Mouse (Mus musculus) heart, embryonic 10.5 days (tissue): ENCODE results near the gene Selenov. TPM values are rescaled to one million over a fixed set of nuclear protein-coding genes. Genes with fewer than 3 reads are reported as not detected.

Experiments
- DNase-seq: peaks from one replicate; pipeline ENCODE4 v3.0.0-alpha.2; 2017; ENCODE audit warnings: low spot score
- H3K27ac ChIP-seq: fragments of 300-500 bp; sonication (generic); 2 replicates; pipeline ENCODE4 v1.5.1; 2016; ENCODE audit warnings: mild to moderate bottlenecking
- H3K27me3 ChIP-seq: fragments of 300-500 bp; sonication (generic); 2 replicates; pipeline ENCODE4 v1.6.1; 2016; ENCODE audit warnings: mild to moderate bottlenecking; ENCODE audit not compliant: poor library complexity, insufficient read depth, severe bottlenecking
- H3K36me3 ChIP-seq: fragments of 300-500 bp; sonication (generic); 2 replicates; pipeline ENCODE4 v1.6.1; 2016; ENCODE audit warnings: mild to moderate bottlenecking, moderate library complexity
- H3K4me1 ChIP-seq: fragments of 300-500 bp; sonication (generic); 2 replicates; pipeline ENCODE4 v1.6.1; 2016; ENCODE audit warnings: mild to moderate bottlenecking
- H3K4me3 ChIP-seq: fragments of 300-500 bp; sonication (generic); 2 replicates; pipeline ENCODE4 v1.5.1; 2016; ENCODE audit warnings: mild to moderate bottlenecking, moderate library complexity
- H3K9me3 ChIP-seq: fragments of 300-500 bp; sonication (generic); 2 replicates; pipeline ENCODE4 v1.6.1; 2016; ENCODE audit warnings: mild to moderate bottlenecking, moderate library complexity
- whole genome bisulfite sequencing: fragments of 180-500 bp; shearing (Covaris S2); methylation state at CpG from one replicate; pipeline ENCODE4 v1.1.7; 2016; 5-methylcytosine and 5-hydroxymethylcytosine counted together
- polyA plus RNA-seq: library from polyadenylated mRNA; unstranded; fragments of >200 nt; fragmentation: Nextera tagmentation; extraction: Ambion mirVana; gene quantifications from 2 replicates; pipeline ENCODE4 v1.2.1, GENCODE M21; 2016

The Selenov gene
- not detected in 2 replicates for polyA plus RNA-seq

GRCm38 (mm10) chr7:28290638-28291590 lies at the start of gene Selenov:
Selenov (minus strand) TSS chr7:28291186.
- Histone ChIP-seq H3K27ac (no peak within 1 kb of the TSS), H3K4me3 (peak within 1 kb of the TSS; percentile 55), H3K4me1 (peaks cover 23% of the 10 kb centered on the region), H3K36me3 (no peaks in the 10 kb centered on the region), H3K27me3 (peaks cover 92% of the 10 kb centered on the region), H3K9me3 (no peaks in the 10 kb centered on the region)
- under 1% methylated on average over 52 of the region's 52 CpGs for WGBS
- peak; percentile 79 for DNase-seq

GRCm38 (mm10) chr7:28339213-28339917 lies 48.4 kb upstream of the Selenov start:
- Histone ChIP-seq H3K27me3 (no peaks in the 10 kb centered on the region), H3K4me1 (peaks cover 25% of the 10 kb centered on the region), H3K27ac (peak overlapping the region; percentile 95), H3K36me3 (peaks cover 12% of the 10 kb centered on the region; the same call in 1 of the 2 replicates), H3K4me3 (peak overlapping the region; percentile 84), H3K9me3 (no peaks in the 10 kb centered on the region)
- no peak for DNase-seq
- WGBS, result 76% methylated on average over 19 of the region's 19 CpGs

- under 1% methylated on average over 77 of the region's 77 CpGs for WGBS
- Histone ChIP-seq H3K36me3 (peaks cover 17% of the 10 kb centered on the region), H3K4me1 (peaks cover 25% of the 10 kb centered on the region), H3K4me3 (peak within 1 kb of the TSS; percentile 84), H3K9me3 (no peaks in the 10 kb centered on the region), H3K27ac (peak within 1 kb of the TSS; percentile 95), H3K27me3 (no peaks in the 10 kb centered on the region)
- DNase-seq, result peak; percentile 98
Measured at GRCm38 (mm10) chr7:28338108-28338998, 47.4 kb upstream of the Selenov start, which contains the start of gene Supt5. Supt5 (minus strand) TSS chr7:28338746.

GRCm38 (mm10) chr7:28335471-28335870 lies 44.5 kb upstream of the Selenov start:
- H3K4me3 ChIP-seq, result no peak overlapping the region
- 93% methylated on average over 2 of the region's 2 CpGs for WGBS
- peaks cover 38% of the 10 kb centered on the region for H3K36me3 ChIP-seq

GRCm38 (mm10) chr7:28334534-28334933 lies 43.5 kb upstream of the Selenov start:
- Histone ChIP-seq H3K4me3 (no peak overlapping the region), H3K27ac (no peak overlapping the region), H3K4me1 (peaks cover 18% of the 10 kb centered on the region), H3K36me3 (peaks cover 47% of the 10 kb centered on the region), H3K27me3 (no peaks in the 10 kb centered on the region), H3K9me3 (no peaks in the 10 kb centered on the region)
- WGBS, result 90% methylated on average over 4 of the region's 4 CpGs
- no peak for DNase-seq

More at GRCm38 (mm10) chr7:28335471-28335870, 44.5 kb upstream of the Selenov start:
- no peaks in the 10 kb centered on the region for H3K9me3 ChIP-seq
- H3K4me1 ChIP-seq, result peaks cover 18% of the 10 kb centered on the region
- DNase-seq, result no peak
- no peaks in the 10 kb centered on the region for H3K27me3 ChIP-seq
- H3K27ac ChIP-seq, result no peak overlapping the region

GRCm38 (mm10) chr7:28328260-28328659 lies 37.3 kb upstream of the Selenov start:
- 98% methylated on average over 2 of the region's 2 CpGs for WGBS

GRCm38 (mm10) chr7:28326457-28326856 lies 35.5 kb upstream of the Selenov start:
- 82% methylated on average over 4 of the region's 4 CpGs for WGBS
- H3K27me3 ChIP-seq, result no peaks in the 10 kb centered on the region
- peaks cover 99% of the 10 kb centered on the region for H3K36me3 ChIP-seq
- no peaks in the 10 kb centered on the region for H3K9me3 ChIP-seq
- H3K27ac ChIP-seq, result no peak overlapping the region
- no peaks in the 10 kb centered on the region for H3K4me1 ChIP-seq
- no peak overlapping the region for H3K4me3 ChIP-seq
- no peak for DNase-seq

More at GRCm38 (mm10) chr7:28328260-28328659, 37.3 kb upstream of the Selenov start:
- Histone ChIP-seq H3K27ac (no peak overlapping the region), H3K9me3 (no peaks in the 10 kb centered on the region), H3K4me3 (no peak overlapping the region), H3K36me3 (peaks cover 91% of the 10 kb centered on the region), H3K27me3 (no peaks in the 10 kb centered on the region), H3K4me1 (no peaks in the 10 kb centered on the region)
- no peak for DNase-seq

GRCm38 (mm10) chr7:28325293-28325692 lies 34.3 kb upstream of the Selenov start:
- no peaks in the 10 kb centered on the region for H3K9me3 ChIP-seq
- no peak for DNase-seq
- H3K27me3 ChIP-seq, result no peaks in the 10 kb centered on the region
- no peak overlapping the region for H3K27ac ChIP-seq
- peaks cover 99% of the 10 kb centered on the region for H3K36me3 ChIP-seq
- H3K4me1 ChIP-seq, result no peaks in the 10 kb centered on the region
- WGBS, result 96% methylated on average over 8 of the region's 8 CpGs
- H3K4me3 ChIP-seq, result no peak overlapping the region

- DNase-seq, result no peak
- H3K9me3 ChIP-seq, result no peaks in the 10 kb centered on the region
- 90% methylated on average over 15 of the region's 15 CpGs for WGBS
- no peak overlapping the region for H3K27ac ChIP-seq
- no peaks in the 10 kb centered on the region for H3K27me3 ChIP-seq
- H3K4me3 ChIP-seq, result no peak overlapping the region
- peaks cover 100% of the 10 kb centered on the region for H3K36me3 ChIP-seq
- no peaks in the 10 kb centered on the region for H3K4me1 ChIP-seq
Measured at GRCm38 (mm10) chr7:28321974-28322720, 31.2 kb upstream of the Selenov start.

GRCm38 (mm10) chr7:28318714-28319113 lies 27.7 kb upstream of the Selenov start:
- 91% methylated on average over 17 of the region's 17 CpGs for WGBS
- H3K4me3 ChIP-seq, result no peak overlapping the region

GRCm38 (mm10) chr7:28318036-28318435 lies 27.1 kb upstream of the Selenov start:
- Histone ChIP-seq H3K36me3 (peaks cover 92% of the 10 kb centered on the region), H3K27ac (no peak overlapping the region), H3K27me3 (no peaks in the 10 kb centered on the region), H3K4me1 (no peaks in the 10 kb centered on the region), H3K9me3 (no peaks in the 10 kb centered on the region), H3K4me3 (no peak overlapping the region)
- no peak for DNase-seq
- 84% methylated on average over 3 of the region's 3 CpGs for WGBS

More at GRCm38 (mm10) chr7:28318714-28319113, 27.7 kb upstream of the Selenov start:
- no peaks in the 10 kb centered on the region for H3K4me1 ChIP-seq
- peaks cover 99% of the 10 kb centered on the region for H3K36me3 ChIP-seq
- H3K27ac ChIP-seq, result no peak overlapping the region
- H3K9me3 ChIP-seq, result no peaks in the 10 kb centered on the region
- no peaks in the 10 kb centered on the region for H3K27me3 ChIP-seq
- no peak for DNase-seq
